Mouse (Mus musculus) stomach, embryonic 14.5 days (tissue): ENCODE measurements around the gene Plin3. TPM values are rescaled to one million over a fixed set of nuclear protein-coding genes. Genes with fewer than 3 reads are reported as not detected.
A peak's percentile ranks its signal among the peaks of the same experiment; 100 is the strongest.

ENCODE experiments used
- ATAC-seq: fragments of 200-750 bp; cut with Nextera tagmentation; 2 replicates; pipeline ENCODE4 v1.8.0; 2017; ENCODE audit warnings: low read depth, moderate TSS enrichment; ENCODE audit not compliant: insufficient number of reproducible peaks, insufficient read depth, low FRiP score
- H3K27ac ChIP-seq: fragments of 300-500 bp; sonication (generic); 2 replicates; pipeline ENCODE4 v1.5.1; 2014; ENCODE audit warnings: mild to moderate bottlenecking, low read length, moderate library complexity, mixed read lengths
- H3K27me3 ChIP-seq: fragments of 300-500 bp; sonication (generic); 2 replicates; pipeline ENCODE4 v1.6.1; 2014; ENCODE audit warnings: low read length, control low read depth, mixed read lengths; ENCODE audit not compliant: control insufficient read depth, insufficient read depth
- H3K36me3 ChIP-seq: fragments of 300-500 bp; sonication (generic); 2 replicates; pipeline ENCODE4 v1.6.1; 2014; ENCODE audit warnings: mild to moderate bottlenecking, control low read depth, low read length, moderate library complexity, mixed read lengths; ENCODE audit not compliant: control insufficient read depth, insufficient read depth
- H3K4me1 ChIP-seq: fragments of 300-500 bp; sonication (generic); 2 replicates; pipeline ENCODE4 v1.6.1; 2014; ENCODE audit warnings: low read length, control low read depth, mixed read lengths; ENCODE audit not compliant: control insufficient read depth, insufficient read depth
- H3K4me2 ChIP-seq: fragments of 300-500 bp; sonication (generic); replicated peaks from 2 replicates; pipeline ENCODE4 v1.6.1; 2014; ENCODE audit warnings: low read depth, low read length, control low read depth
- H3K4me3 ChIP-seq: fragments of 300-500 bp; sonication (generic); 2 replicates; pipeline ENCODE4 v1.5.1; 2014; ENCODE audit warnings: low read depth, low read length, control low read depth
- H3K9ac ChIP-seq: fragments of 300-500 bp; sonication (generic); replicated peaks from 2 replicates; pipeline ENCODE4 v1.6.1; 2014; ENCODE audit warnings: low read depth, mild to moderate bottlenecking, control low read depth, low read length, moderate library complexity, mixed read lengths
- H3K9me3 ChIP-seq: fragments of 300-500 bp; sonication (generic); 2 replicates; pipeline ENCODE4 v1.6.1; 2016; ENCODE audit warnings: low read depth, low read length, control low read depth; ENCODE audit not compliant: control insufficient read depth
- WGBS: fragments of 180-500 bp; shearing (Covaris S2); extraction: QIAGEN DNeasy Blood & Tissue Kit; methylation state at CpG from one replicate; pipeline ENCODE4 v1.1.7; 2014; 5-methylcytosine and 5-hydroxymethylcytosine counted together
- polyA plus RNA-seq: library from polyadenylated mRNA; unstranded; fragments of >200 nt; fragmentation: Nextera tagmentation; extraction: Ambion mirVana; gene quantifications from 2 replicates; pipeline ENCODE4 v1.2.1, GENCODE M21; 2014

Plin3 gene
- polyA plus RNA-seq, 1 experiment from 2014 or later, result 76.6 TPM

GRCm38 (mm10) chr17:56303847-56304586 is 11.3 kb upstream of the Plin3 start:
- Histone ChIP-seq H3K36me3 (peaks cover 13% of the 10 kb centered on the region), H3K4me1 (peaks cover 34% of the 10 kb centered on the region), H3K4me2 (peak overlapping the region; percentile 98), H3K4me3 (peak overlapping the region; percentile 76), H3K27me3 (no peaks in the 10 kb centered on the region), H3K9ac (peak overlapping the region; percentile 78), H3K9me3 (no peaks in the 10 kb centered on the region), H3K27ac (peak overlapping the region; percentile 89)
- under 1% methylated on average over 68 of the region's 68 CpGs for WGBS
- peak; percentile 93 for ATAC-seq

- peaks cover 6% of the 10 kb centered on the region for H3K36me3 ChIP-seq
- peak within 1 kb of the TSS; percentile 78 for H3K9ac ChIP-seq
- WGBS, result under 1% methylated on average over 43 of the region's 43 CpGs
- peaks cover 34% of the 10 kb centered on the region for H3K4me1 ChIP-seq
- peak within 1 kb of the TSS; percentile 98 for H3K4me2 ChIP-seq
- H3K9me3 ChIP-seq, result no peaks in the 10 kb centered on the region
- H3K4me3 ChIP-seq, result peak within 1 kb of the TSS; percentile 76
- ATAC-seq, result peak; percentile 88
- peak within 1 kb of the TSS; percentile 89 for H3K27ac ChIP-seq
- H3K27me3 ChIP-seq, result no peaks in the 10 kb centered on the region
Observed at GRCm38 (mm10) chr17:56303160-56303846, 10.6 kb upstream of the Plin3 start, which contains the start of gene Uhrf1. Gene Uhrf1 (plus strand): TSS chr17:56303321.

- H3K9me3 ChIP-seq, result no peaks in the 10 kb centered on the region
- peak overlapping the region; percentile 76; the same call in 1 of the 2 replicates for H3K4me3 ChIP-seq
- no peaks in the 10 kb centered on the region for H3K27me3 ChIP-seq
- peak overlapping the region; percentile 71 for H3K27ac ChIP-seq
- H3K36me3 ChIP-seq, result no peaks in the 10 kb centered on the region; the same call in 1 of the 2 replicates
- peak overlapping the region; percentile 98 for H3K4me2 ChIP-seq
- peaks cover 34% of the 10 kb centered on the region for H3K4me1 ChIP-seq
- 0 out of 2 replicates have a peak, but pooled peaks have one; percentile 2 for ATAC-seq
- WGBS, result 31% methylated on average over 13 of the region's 13 CpGs
- no peak overlapping the region; the same call in 1 of the 2 replicates for H3K9ac ChIP-seq
Observed at GRCm38 (mm10) chr17:56302363-56302996, 9.8 kb upstream of the Plin3 start.

- Histone ChIP-seq H3K27me3 (no peaks in the 10 kb centered on the region), H3K4me2 (no peak within 1 kb of the TSS), H3K9ac (no peak within 1 kb of the TSS), H3K4me1 (peaks cover 14% of the 10 kb centered on the region), H3K9me3 (no peaks in the 10 kb centered on the region), H3K4me3 (no peak within 1 kb of the TSS), H3K27ac (no peak within 1 kb of the TSS), H3K36me3 (no peaks in the 10 kb centered on the region)
- no peak for ATAC-seq
- WGBS, result 90% methylated on average over 9 of the region's 9 CpGs
Observed at GRCm38 (mm10) chr17:56300186-56300585, 7.5 kb upstream of the Plin3 start, which contains the start of gene Arrdc5. Gene Arrdc5 (minus strand): TSS chr17:56300286.

- no peak overlapping the region for H3K9ac ChIP-seq
- no peaks in the 10 kb centered on the region for H3K27me3 ChIP-seq
- H3K4me3 ChIP-seq, result no peak overlapping the region
- WGBS, result 100% methylated on average over 1 of the region's 1 CpGs
- no peak overlapping the region for H3K4me2 ChIP-seq
- no peak for ATAC-seq
- H3K36me3 ChIP-seq, result no peaks in the 10 kb centered on the region
- H3K9me3 ChIP-seq, result no peaks in the 10 kb centered on the region
- no peak overlapping the region for H3K27ac ChIP-seq
- peaks cover 7% of the 10 kb centered on the region; the same call in 1 of the 2 replicates for H3K4me1 ChIP-seq
Observed at GRCm38 (mm10) chr17:56298238-56298637, 5.6 kb upstream of the Plin3 start.

GRCm38 (mm10) chr17:56296201-56296600 is 3.5 kb upstream of the Plin3 start:
- no peaks in the 10 kb centered on the region for H3K9me3 ChIP-seq
- WGBS, result 68% methylated on average over 1 of the region's 1 CpGs
- no peak overlapping the region for H3K4me2 ChIP-seq
- no peaks in the 10 kb centered on the region for H3K27me3 ChIP-seq
- H3K4me1 ChIP-seq, result peaks cover 4% of the 10 kb centered on the region; the same call in 1 of the 2 replicates
- H3K4me3 ChIP-seq, result no peak overlapping the region
- H3K36me3 ChIP-seq, result no peaks in the 10 kb centered on the region
- H3K27ac ChIP-seq, result no peak overlapping the region
- ATAC-seq, result no peak
- H3K9ac ChIP-seq, result no peak overlapping the region

- WGBS, result 92% methylated on average over 19 of the region's 19 CpGs
- H3K4me1 ChIP-seq, result peaks cover 12% of the 10 kb centered on the region
- no peak for ATAC-seq
- H3K27ac ChIP-seq, result no peak overlapping the region
- H3K4me2 ChIP-seq, result no peak overlapping the region
- H3K36me3 ChIP-seq, result no peaks in the 10 kb centered on the region
- H3K9ac ChIP-seq, result no peak overlapping the region
- no peaks in the 10 kb centered on the region for H3K27me3 ChIP-seq
- H3K9me3 ChIP-seq, result no peaks in the 10 kb centered on the region
- no peak overlapping the region for H3K4me3 ChIP-seq
Observed at GRCm38 (mm10) chr17:56294241-56294640, 1.6 kb upstream of the Plin3 start.

GRCm38 (mm10) chr17:56293291-56293690 is 618 bp upstream of the Plin3 start:
- Histone ChIP-seq H3K27ac (no peak overlapping the region), H3K4me1 (peaks cover 18% of the 10 kb centered on the region), H3K4me2 (no peak overlapping the region), H3K9ac (no peak overlapping the region), H3K4me3 (no peak overlapping the region), H3K36me3 (no peaks in the 10 kb centered on the region), H3K27me3 (no peaks in the 10 kb centered on the region), H3K9me3 (no peaks in the 10 kb centered on the region)
- 47% methylated on average over 1 of the region's 1 CpGs for WGBS
- no peak for ATAC-seq
